Mouse (Mus musculus) T-helper 17 cell (primary cell): Measurements from ENCODE around the gene Grm5.

Experiments
- in situ Hi-C, 2 experiments: fragments of 300-600 bp; cut with MboI, MseI; formaldehyde crosslinking; loops; 1 replicate in 1 of 2; 2 replicates in 1 of 2; pipeline ENCODE4 v1.15.1; 2025; ENCODE audit warnings: high pct_unique_total_duplicates in 2 of 2

The Grm5 gene

DNA sequence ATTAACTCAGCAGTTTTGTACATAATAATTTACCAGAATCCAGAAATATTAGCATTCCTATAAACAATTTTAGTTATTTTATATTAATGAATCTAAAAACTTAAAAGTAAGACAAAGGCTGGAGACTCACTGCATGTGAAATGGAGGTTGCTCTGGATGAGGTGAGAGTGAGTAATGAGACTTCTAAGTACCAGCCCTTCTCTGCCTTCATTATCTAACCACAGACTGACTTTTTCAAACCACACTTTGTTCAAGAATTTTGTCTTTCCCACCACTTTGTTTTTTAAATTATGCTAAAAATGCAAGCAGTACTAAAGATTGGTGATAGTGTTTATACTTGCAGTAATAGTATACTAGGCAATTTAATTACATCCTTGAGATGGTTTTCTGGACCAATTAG lies 259.5 kb downstream of the Grm5 start:
- in situ Hi-C loops: no loop called here

DNA sequence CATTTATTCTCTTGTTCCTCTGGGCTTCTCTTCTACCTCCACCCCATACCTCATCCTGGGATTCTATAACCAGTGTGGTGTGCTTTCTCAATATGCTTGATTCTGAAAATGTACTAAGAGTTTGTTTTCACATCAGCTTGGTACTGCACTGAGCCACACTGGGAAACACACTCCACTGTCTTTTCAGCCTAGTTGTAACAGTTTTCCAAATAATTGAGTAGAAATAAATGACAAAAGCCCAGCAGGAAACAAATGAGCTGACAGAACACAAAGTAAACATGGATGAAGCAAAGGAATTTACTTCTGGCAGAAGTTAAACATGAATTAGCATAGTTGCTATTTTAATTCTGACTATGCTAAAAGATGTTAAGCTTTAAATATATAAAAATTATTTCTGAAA lies 262.1 kb downstream of the Grm5 start:
- in situ Hi-C loops: no loop called here

DNA sequence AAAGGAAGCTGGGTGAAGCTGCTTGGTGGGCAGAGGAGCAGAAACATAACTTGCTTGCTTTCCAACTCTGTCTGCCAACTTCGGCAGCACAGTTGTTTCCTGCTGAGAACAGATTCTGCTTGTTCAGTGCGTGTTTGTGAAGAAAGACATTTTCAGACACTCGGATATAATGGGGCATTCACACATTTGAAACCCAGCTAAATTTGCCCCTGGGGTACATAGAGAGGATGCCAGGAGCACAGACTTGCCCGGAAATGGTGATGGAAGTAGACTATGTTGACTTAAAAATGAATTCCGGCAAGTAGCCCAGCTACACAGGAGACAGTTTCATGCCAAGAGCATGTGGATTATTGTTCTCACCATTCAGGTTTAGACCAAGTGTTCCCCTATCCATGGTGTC lies 342.0 kb downstream of the Grm5 start:
- in situ Hi-C loops: no loop called here

DNA sequence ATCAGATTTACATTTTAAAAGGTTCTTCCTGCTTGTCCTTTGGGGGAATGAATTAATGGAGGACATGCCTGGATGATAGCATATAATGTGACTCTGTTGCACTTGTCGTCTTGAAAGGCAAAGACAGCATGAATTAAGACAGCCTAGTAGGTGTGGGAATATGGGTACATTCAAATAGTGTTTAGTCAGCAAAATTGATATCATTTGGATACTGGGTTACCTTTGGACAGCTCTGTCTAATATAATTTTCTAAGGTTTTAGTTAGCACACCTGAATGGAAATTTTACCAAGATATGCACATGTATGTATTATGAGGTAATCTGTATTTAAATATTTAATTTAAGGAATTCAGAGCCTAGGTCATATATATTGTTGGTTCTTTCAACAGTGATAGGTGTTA lies 353.4 kb downstream of the Grm5 start:
- in situ Hi-C loops: no loop called here

DNA sequence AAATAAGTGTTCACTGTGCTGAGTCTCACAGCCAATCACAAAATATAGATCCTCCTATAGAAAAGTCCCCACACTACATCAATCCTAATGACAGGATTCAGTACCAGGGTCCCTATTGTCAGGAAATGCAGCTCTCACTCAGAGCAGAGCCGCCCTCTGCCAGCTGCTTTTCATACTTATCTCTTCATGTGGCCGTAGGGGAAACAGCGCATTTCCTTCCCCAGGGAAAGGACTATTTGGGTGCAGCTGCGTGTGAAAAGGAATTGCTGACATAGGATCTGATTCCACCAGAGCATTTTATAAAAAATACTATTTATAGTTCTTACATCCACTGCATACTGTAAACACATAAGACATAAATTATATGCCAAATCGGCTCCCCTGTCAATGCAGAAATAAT lies 354.3 kb downstream of the Grm5 start:
- in situ Hi-C loops: no loop called here

DNA sequence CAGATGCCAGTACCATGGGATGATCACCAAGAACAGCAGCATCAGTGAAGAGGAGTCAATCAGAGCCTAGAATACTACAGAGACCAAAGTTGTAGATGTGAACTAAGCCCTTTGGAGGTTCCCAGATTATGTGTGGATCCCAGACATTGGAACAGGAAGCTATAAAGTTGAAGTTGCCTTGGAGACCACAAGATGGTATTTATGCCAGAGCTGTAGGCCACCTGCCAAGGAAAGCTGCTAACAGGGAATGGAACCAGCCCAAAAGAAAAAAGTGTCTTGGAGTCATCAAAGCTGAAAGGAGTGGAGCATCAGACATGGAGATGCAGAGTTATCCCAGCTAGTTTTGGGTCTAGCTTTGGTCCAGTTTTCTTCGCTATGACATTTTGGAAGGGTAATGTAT lies 366.2 kb downstream of the Grm5 start:
- in situ Hi-C loops: no loop called here

DNA sequence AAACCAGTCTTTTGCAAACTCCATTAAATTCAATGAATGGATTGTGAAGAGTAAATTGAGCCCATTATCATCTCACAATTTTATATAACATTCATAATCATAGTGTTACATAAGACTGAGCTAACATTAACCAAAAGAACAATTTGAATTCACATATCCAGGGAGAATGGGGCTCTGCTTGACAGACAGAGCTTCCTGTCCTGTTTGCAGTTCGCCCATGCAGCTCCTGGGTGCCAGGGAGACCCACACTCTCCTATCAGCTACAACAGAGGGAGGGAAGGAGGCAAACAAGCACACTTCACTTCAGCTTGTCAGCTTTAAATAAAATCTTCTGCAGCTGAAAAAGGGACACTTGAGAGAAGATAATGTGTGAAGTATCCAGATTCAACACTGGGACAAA lies 389.2 kb downstream of the Grm5 start:
- in situ Hi-C loops: no loop called here

DNA sequence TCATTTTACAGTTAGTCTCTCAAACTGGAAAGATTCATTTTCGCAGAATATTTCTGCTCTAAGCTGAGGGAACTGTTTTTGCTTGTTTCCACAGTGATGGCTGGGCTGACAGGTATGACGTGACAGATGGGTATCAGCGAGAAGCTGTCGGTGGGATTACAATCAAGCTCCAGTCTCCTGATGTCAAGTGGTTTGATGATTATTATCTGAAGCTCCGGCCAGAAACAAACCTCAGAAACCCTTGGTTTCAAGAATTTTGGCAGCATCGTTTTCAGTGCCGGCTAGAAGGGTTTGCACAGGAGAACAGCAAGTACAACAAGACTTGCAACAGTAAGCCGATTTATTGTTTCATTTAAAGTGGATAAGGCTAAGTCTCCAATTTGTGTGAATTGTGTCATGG lies 391.1 kb downstream of the Grm5 start:
- in situ Hi-C loops: no loop called here

DNA sequence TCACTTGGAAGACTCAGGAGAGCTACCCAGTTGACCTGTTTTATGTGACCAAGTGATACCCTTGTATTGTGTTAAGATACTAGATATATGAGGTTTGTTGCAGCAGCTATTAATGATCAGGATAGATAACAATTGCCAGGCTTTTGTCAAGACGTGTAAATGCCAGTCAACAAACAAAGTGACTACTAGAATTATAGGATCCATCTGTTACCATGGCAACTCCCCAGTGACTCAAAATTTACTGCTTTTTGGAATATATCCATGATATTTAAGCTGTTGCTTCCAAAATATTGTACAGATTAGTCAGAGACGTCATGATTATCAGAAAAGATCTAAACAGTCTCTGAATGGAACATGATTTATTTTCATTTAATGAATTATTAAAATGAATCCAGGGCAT lies 399.5 kb downstream of the Grm5 start:
- in situ Hi-C loops: no loop called here

DNA sequence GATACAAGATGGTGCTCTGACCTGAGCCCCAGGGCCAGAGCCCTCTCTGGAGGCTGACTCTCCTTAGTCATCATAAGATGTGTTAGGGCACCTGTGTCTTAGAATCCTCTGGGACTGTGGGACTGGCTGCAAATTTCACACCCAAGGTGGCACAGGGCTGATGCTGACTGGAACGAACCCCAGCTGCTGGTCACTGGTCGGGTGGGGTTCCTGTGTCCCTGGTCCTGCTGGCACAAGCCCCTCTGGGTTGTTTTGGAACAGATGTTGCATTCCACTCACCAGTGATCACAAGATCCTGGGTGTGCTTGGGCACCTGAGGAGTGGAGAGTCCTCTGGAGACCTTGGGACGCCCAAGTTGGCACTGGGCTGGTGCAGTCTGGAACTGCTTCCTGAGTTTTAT lies 430.5 kb downstream of the Grm5 start:
- in situ Hi-C loops: no loop called here

DNA sequence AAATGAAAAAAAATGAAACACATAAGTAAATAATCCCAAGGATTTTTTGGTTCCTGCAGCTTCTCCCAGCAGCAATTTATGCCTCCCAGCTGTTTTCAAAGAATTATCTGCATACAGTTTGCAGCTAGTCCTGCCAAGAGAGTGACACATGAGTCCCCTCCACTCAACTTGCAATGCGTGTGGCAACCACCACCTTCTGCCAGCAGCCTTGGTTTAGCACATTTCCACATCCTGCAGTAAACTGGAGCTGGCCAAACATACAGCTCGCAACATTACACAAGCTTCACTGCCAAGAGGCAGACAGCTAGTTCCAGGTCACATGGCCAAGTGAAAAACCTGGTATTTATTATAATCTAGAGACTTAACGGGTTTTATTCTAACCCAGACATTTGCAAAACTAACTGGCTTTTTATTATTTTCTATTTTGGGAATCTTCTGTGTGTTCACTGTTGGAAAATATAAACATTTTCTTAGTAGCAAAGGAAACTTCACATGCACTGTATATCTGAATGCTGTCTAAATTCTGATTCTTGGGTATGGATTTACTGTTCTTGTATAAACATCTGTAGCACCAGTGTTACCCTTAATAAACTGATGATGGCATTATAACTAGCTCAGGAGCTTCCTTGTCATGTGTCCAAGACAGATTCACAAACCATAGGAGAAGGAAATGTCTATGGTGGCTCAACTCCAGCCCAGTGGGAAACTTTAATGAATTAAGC lies 443.6 kb downstream of the Grm5 start:
- in situ Hi-C loops: no loop called here

DNA sequence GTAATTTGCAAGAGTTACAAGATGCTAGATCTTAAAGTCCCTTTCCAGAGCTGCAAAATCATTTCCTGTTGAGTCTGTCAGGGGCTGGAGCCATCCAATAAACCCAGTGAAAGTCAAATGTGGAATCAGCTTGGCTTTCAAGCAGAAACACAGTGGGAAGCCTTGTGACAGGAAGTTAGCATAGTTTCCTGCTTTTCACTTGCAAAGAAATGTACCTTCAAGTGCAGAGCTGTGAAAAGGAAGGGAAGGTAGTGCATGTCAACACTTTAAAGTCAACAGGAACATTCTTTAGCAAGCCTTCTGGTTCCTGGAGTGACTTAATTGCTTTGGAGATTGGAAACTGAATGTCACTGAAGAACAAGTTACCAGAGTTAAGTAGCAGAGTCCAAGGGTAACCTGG lies 463.4 kb downstream of the Grm5 start:
- in situ Hi-C loops: no loop called here

DNA sequence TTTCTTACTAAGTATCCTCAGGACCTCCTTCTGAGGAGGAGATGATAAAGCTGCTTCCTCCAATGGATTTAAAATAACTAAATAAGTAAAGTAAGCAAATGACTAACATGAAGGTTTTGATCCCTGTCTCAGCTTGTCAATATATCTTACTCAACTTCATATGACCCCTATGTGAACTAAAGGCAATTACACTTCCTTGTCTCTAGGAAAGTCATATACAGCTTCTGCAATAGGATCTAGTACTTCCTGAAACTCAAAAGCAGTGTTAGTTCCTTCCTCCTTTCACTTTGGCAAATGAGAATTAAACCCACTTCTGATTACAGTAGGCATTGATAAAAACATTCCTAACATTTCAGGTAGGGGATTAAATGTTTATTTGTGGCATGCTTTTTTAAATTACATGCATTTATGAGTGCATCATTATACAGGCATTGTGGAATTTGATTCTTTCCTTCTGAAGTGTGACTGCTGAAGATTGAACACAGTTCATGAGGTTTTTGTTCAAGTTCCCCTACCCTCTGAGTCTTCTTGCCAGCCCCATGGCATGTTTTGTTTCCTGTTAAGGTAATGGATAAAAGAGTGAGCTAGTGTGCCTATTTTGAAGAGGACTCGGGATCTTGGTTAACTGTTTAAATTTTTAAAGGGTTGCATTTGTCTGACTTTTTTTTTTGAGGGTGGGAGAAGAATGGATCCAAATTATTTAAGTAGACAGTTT lies 470.4 kb downstream of the Grm5 start:
- in situ Hi-C loops: no loop called here

DNA sequence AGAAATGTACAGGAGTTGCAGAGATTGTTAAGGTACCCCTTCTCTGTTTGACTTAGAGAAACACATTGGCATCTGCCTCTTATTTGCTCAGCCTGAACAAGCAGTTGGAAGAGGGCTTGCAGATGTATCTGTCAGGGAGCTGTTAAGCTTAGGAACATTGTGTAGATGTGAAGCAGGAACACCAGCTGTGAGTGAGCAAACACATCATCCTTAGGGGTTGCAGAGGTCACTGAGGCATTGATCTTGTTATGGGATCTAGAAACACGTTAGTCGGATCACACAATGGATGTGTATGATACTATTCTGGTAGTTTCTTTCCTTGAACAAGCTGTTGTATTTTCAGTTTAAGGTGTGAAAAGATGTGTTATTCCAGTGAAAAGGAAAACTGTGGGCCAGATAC lies 472.5 kb downstream of the Grm5 start:
- in situ Hi-C loops: no loop called here

DNA sequence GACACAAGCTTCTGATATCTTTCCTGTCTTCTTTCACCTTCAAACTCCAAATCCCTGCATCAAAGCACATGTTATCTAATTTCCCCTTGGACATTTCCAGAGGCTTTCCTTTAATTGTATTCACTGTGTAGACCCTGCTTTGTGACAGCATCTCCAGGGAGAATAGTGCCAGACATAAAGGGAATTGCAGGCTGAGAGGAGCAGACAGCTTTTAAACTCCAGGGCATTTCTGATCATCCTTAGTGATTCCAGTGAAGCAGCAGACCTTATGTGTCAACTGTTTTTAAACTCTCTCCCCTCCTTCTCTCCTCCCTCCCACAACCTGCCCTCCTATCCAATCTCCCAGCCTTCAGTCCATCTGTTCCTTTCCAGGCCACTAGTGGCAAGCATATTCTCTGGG lies 507.1 kb downstream of the Grm5 start:
- in situ Hi-C loops: no loop called here

DNA sequence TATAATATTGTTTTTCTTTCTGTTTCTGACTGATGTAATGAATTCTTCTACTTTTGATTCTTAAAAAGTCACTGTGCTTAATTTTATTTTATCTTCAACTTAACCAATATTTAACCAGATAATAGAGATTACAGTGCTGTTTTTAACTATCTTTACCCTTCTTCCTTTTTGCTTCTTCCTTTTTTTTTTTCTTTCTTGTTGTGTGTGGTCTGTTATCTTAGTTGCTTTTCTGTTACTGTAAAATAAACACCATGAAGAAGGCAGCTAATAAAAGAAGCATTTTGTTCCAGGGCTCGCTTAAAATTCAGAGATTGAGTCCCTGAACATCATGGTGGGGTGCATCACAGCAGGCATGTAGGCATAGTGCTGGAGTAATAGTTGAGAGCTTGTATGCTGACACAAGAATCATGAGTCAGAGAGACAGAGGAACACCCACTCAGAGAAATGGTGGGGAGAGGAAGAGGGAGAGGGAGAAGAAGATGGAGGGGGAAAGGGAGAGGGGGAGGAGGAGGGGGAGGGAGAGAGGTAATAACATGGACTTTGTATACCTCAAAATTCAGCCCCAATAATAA lies 512.7 kb downstream of the Grm5 start:
- in situ Hi-C loops: loop anchor here in 1 of 2 experiments (5.0 kb wide), 2 partner anchors 456 to 1021 kb away; no protein-coding TSS in a partner anchor

DNA sequence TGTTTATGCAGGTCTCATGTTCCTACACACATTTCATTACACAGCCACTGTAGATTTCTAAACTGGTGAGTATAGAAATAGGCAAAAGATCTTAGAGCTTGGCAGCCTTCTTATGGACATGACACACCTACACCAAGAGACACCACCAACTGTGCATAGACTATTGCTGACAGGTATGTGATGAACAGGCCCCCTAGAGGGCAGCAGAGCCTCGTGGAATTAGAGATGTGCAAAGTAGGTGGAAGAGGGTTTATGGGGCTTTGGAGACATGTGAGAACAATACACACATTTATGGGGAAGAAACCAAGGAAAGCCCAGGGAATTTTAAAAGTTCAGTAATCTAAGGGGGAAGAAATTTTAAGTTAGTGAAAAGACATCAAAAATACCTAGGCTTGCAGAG lies 513.7 kb downstream of the Grm5 start:
- in situ Hi-C loops: loop anchor here in 1 of 2 experiments (5.0 kb wide), 2 partner anchors 455 to 1020 kb away; no protein-coding TSS in a partner anchor

DNA sequence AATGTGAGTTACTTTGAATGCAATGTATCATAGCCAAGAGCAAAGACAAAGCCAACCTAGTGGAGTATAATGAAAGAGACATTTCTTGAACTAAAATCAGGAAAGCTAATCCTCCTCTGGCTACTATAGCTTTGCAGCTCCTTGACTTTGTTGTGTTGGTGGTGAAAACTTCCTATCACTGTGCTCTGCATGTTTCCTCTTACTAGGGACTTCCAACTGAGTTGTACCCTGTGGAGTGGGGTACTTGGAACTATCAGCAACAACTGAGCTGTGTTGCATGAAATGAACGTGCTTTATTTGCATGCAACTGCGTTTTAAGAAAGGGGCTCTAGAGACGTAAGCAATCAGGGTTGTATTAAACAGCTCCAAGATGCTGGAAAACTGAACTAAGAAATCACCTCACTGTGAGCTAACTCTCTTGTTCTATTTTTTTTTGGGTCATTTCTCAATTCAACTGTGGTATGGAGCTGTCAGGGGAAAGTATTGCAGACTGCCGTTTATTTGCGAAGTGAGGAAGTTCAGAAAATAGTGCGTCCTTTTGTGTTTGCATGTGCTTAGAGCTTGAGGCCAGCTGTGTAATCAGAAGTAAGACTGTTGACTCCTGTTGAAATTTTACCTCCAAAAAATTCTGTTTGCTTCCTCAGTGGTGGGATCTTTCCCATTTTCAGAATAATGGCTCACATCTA lies 532.9 kb downstream of the Grm5 start:
- in situ Hi-C loops: loop anchor here in 1 of 2 experiments (5.0 to 25.0 kb wide), 2 partner anchors 105 to 995 kb away; no protein-coding TSS in a partner anchor

DNA sequence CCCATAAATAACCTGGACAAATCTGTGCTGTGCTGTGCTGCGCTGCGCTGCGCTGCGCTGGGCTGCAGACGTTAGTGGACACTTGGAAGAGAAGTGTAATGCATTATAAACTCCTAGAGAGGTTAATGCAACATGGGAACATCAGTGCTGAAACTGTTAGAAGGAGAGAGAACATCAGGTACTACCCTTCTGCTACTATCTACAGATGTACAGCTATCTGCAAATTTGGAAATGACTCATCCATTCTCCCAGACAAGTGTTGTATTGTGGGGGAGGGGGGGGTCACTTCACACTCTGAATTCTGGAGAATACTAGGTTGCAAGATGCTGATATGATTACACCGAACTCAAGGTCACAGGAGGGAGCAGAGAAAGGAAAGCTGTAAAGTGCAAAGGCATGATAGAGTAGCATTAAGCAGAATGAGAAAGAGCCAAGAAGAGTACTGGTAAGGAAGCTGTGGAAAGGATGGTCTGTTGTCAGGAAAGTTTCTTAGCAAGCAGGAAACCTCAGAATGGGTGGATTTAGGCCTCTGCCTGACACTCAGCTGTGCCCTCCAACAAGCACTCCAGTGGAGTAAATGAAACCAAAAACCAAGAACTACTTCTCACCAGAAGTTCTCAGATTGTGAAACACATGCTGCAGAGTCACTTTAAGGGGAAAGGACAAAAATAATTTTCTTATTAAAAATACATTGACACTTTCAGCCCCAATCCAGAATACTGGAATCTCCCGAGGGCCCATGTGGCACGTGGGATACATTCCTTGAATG lies 544.3 kb downstream of the Grm5 start:
- in situ Hi-C loops: no loop called here

DNA sequence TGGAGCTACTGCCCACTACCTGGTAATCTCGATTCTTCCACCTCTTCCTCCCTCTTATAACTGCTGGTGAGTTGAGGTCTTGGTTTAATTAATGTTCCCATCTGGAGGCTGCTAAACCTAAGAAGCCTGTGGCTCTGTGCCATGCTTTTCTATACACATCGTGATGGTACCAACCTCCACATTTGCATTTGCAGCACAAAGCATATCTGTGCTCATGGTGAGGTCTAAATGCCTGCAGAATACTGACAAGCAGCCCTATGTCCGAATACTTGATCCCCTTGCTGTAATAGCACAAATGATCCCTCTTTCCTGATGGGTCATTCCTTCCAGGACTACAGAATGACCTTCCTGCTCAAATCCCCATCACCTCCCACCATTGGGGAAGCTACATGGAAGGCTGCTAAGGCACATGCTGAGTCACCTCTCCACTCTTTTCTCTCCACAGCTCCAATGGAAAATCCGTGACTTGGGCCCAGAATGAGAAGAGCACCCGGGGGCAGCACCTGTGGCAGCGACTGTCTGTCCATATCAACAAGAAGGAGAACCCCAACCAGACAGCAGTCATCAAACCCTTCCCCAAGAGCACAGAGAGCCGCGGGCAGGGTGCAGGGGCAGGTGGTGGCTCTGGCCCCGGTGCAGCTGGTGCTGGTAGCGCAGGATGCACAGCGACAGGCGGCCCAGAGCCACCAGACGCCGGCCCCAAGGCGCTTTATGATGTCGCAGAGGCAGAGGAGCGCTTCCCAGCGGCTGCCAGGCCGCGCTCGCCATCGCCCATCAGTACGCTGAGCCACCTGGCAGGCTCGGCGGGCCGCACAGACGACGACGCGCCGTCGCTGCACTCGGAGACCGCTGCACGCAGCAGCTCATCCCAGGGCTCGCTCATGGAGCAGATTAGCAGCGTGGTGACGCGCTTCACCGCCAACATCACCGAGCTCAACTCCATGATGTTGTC lies 545.8 kb downstream of the Grm5 start:
- in situ Hi-C loops: no loop called here
